Mouse (Mus musculus) forebrain, embryonic 16.5 days (tissue): ENCODE measurements around the gene Epn3. TPM values are rescaled to one million over a fixed set of nuclear protein-coding genes. Genes with fewer than 3 reads are reported as not detected.

Experiments used
- ATAC-seq: fragments of 200-750 bp; cut with Nextera tagmentation; 2 replicates; pipeline ENCODE4 v1.8.0; 2017; ENCODE audit warnings: mild to moderate bottlenecking, moderate library complexity
- H3K27ac ChIP-seq: fragments of 300-500 bp; sonication (generic); 2 replicates; pipeline ENCODE4 v1.5.1; 2014; ENCODE audit warnings: low read length, control low read depth
- H3K27me3 ChIP-seq: fragments of 300-500 bp; sonication (generic); replicated peaks from 2 replicates; pipeline ENCODE4 v1.6.1; 2014; ENCODE audit warnings: low read length; ENCODE audit not compliant: control insufficient read depth, insufficient read depth
- H3K36me3 ChIP-seq: fragments of 300-500 bp; sonication (generic); 2 replicates; pipeline ENCODE4 v1.6.1; 2014; ENCODE audit not compliant: control insufficient read depth, insufficient read depth
- H3K4me1 ChIP-seq: fragments of 300-500 bp; sonication (generic); replicated peaks from 2 replicates; pipeline ENCODE4 v1.6.1; 2014; ENCODE audit warnings: low read length; ENCODE audit not compliant: control insufficient read depth, insufficient read depth
- H3K4me2 ChIP-seq: fragments of 300-500 bp; sonication (generic); 2 replicates; pipeline ENCODE4 v1.6.1; 2014; ENCODE audit warnings: mild to moderate bottlenecking, low read length, control low read depth
- H3K4me3 ChIP-seq: fragments of 300-500 bp; sonication (generic); replicated peaks from 2 replicates; pipeline ENCODE4 v1.5.1; 2014; ENCODE audit warnings: mild to moderate bottlenecking, low read length, control low read depth
- H3K9ac ChIP-seq: fragments of 300-500 bp; sonication (generic); replicated peaks from 2 replicates; pipeline ENCODE4 v1.6.1; 2014; ENCODE audit warnings: low read depth, low read length, control low read depth
- H3K9me3 ChIP-seq: fragments of 300-500 bp; sonication (generic); 2 replicates; pipeline ENCODE4 v1.6.1; 2016; ENCODE audit warnings: low read length; ENCODE audit not compliant: control insufficient read depth
- WGBS: fragments of 180-500 bp; shearing (Covaris S2); extraction: QIAGEN DNeasy Blood & Tissue Kit; methylation state at CpG from one replicate; pipeline ENCODE4 v1.1.7; 2014; 5-methylcytosine and 5-hydroxymethylcytosine counted together
- polyA plus RNA-seq: library from polyadenylated mRNA; unstranded; fragments of >200 nt; fragmentation: Nextera tagmentation; extraction: Ambion mirVana; gene quantifications from 2 replicates; pipeline ENCODE4 v1.2.1, GENCODE M21; 2015

The Epn3 gene
- polyA plus RNA-seq, 1 experiment from 2014 or later: 0.35 TPM

DNA sequence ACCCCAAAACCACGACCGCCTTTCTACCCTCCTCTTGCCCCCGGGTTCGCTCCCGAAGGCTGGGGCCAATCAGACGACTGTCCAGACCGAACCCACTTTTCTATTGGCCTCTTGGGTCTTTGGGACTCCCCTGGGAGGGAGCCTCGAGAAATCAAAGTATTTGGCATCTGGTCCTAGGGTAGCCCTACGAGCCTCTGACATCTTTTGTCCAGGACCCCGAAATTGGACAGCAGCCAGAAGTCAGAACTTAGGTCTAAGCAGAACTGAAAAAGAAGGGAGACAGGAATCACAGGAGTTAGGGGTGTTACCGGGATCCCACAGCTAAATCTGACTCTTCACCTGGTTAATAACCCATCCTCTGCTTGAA, 25.2 kb downstream of the Epn3 start:
- H3K4me3 ChIP-seq: peak overlapping the region; percentile 74
- WGBS: 2% methylated on average over 11 of the region's 11 CpGs
- H3K4me2 ChIP-seq: peak overlapping the region; percentile 95
- peaks cover 53% of the 10 kb centered on the region for H3K4me1 ChIP-seq
- no peaks in the 10 kb centered on the region for H3K9me3 ChIP-seq
- H3K9ac ChIP-seq: peak overlapping the region; percentile 75
- H3K27me3 ChIP-seq: peaks cover 10% of the 10 kb centered on the region
- H3K27ac ChIP-seq: no peak overlapping the region; the same call in none of the 2 replicates
- H3K36me3 ChIP-seq: no peaks in the 10 kb centered on the region
- 0 out of 2 replicates have a peak, but pooled peaks have one; percentile 5 for ATAC-seq

DNA sequence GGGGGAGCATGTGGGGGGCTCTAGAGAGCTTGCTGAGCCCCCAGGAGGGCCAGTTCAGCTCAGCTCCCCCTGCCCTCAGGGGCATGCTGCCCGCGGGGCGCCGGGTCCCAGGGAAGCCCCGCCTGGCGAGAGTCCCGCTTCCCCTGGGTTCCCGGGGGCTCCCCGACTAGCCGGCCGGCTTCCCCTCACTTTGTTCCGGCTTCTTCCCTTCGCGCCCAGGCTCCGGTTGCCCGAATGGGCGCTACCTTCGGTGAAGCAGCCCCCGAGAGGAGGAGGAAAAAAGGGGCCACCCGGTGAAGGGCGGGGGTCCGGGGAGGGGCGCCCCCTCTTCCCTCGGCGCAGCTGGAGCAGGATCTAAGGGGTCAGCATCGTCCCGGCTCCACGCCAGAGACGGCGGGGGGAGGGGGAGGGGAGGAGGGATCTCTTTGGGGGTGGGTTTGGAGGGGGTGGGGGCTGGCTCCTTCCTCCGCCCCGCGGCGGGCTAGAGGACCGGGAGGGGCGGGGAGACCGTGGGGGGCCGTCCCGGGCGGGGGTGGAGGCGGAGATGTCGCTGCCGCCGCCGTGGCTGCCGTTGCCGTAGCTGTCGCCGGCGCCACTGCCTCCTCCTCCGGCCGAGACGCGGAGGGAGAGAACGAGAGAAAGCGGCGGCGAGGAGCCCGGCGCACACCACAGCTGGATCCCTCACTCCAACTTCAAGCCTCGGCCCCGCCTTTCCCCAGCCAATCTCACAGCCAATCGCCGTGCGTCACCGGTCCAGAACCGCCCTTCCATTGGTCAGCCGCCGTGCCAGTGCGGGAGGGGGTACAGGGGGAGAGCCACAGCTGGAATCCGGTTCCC, 25.8 kb downstream of the Epn3 start, which contains the start of gene Cacna1g:
TSS of gene Cacna1g (minus strand) at position 492 of the 837 bp plus-strand sequence.
- H3K4me2 ChIP-seq: peak within 1 kb of the TSS; percentile 95
- peak within 1 kb of the TSS; percentile 75 for H3K9ac ChIP-seq
- WGBS: under 1% methylated on average over 30 of the region's 71 CpGs
- ATAC-seq: peak; percentile 88
- peaks cover 59% of the 10 kb centered on the region for H3K4me1 ChIP-seq
- H3K36me3 ChIP-seq: no peaks in the 10 kb centered on the region
- H3K27me3 ChIP-seq: peaks cover 10% of the 10 kb centered on the region
- peak within 1 kb of the TSS; percentile 74 for H3K4me3 ChIP-seq
- H3K9me3 ChIP-seq: no peaks in the 10 kb centered on the region
- H3K27ac ChIP-seq: peak within 1 kb of the TSS; percentile 57

DNA sequence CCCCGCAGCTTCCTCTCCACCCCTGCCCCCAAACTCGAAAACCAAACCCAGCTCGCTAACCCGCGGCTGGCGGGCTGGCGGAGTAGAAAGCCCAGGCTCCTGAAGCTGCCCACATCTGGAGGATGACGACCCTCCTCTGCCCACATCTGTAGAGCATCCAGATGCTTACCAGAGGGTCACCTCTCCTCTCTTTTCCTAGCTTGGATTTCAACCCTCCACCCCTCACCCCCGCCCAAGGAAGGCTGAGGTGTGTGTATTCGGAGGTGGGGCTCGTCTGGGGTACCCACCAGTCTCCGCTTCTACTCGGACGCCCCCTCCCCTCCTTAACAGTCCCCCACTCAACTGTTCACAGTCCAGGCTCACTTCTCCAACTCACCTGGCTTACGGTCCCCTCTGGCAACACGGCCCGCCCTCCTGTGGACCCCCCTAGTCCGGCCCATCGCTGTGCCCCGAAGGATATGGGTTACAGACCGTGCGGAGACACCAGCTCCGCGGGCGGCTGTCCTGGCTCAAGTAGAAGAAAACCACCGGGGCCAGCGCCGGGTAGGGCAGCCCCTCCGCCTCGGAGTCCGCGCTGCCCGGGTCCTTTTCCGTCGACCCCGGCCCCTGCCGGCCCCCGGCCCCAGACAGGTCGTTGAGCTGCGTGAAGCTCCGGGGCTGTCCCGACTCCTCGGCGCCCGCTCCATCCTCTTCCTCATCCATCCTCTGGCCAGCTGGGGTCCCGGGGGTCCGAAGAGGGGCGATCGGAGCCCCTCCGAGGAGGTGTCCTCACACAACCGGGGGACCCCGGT, 26.7 kb downstream of the Epn3 start:
- H3K4me1 ChIP-seq: peaks cover 67% of the 10 kb centered on the region
- H3K4me3 ChIP-seq: peak overlapping the region; percentile 74
- H3K4me2 ChIP-seq: peak overlapping the region; percentile 95
- H3K9ac ChIP-seq: peak overlapping the region; percentile 75
- H3K36me3 ChIP-seq: no peaks in the 10 kb centered on the region
- no peak for ATAC-seq
- H3K9me3 ChIP-seq: no peaks in the 10 kb centered on the region
- peaks cover 10% of the 10 kb centered on the region for H3K27me3 ChIP-seq
- H3K27ac ChIP-seq: peak overlapping the region; percentile 57
- 1% methylated on average over 52 of the region's 52 CpGs for WGBS

DNA sequence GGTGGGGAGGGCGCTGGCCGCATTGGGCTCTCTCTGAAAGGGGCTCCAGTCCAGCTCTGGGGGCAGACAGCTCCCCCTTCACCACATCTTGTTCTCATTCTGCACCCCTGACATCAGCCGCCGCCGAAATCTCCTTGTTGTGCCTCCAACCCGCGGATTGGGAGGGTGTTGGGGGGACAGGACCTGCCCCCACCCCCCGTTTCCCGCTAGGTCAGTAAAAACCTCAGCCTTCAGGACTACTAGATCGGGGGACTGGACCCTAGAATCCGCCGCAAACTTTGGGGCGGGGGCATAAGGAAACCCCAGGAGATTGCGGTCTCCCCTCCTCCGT, 27.2 kb downstream of the Epn3 start:
- H3K4me2 ChIP-seq: peak overlapping the region; percentile 95
- ATAC-seq: no peak
- H3K9me3 ChIP-seq: no peaks in the 10 kb centered on the region
- peaks cover 71% of the 10 kb centered on the region for H3K4me1 ChIP-seq
- H3K27ac ChIP-seq: peak overlapping the region; percentile 37
- peak overlapping the region; percentile 74 for H3K4me3 ChIP-seq
- peak overlapping the region; percentile 75 for H3K9ac ChIP-seq
- H3K36me3 ChIP-seq: no peaks in the 10 kb centered on the region
- under 1% methylated on average over 15 of the region's 15 CpGs for WGBS
- H3K27me3 ChIP-seq: peaks cover 10% of the 10 kb centered on the region

DNA sequence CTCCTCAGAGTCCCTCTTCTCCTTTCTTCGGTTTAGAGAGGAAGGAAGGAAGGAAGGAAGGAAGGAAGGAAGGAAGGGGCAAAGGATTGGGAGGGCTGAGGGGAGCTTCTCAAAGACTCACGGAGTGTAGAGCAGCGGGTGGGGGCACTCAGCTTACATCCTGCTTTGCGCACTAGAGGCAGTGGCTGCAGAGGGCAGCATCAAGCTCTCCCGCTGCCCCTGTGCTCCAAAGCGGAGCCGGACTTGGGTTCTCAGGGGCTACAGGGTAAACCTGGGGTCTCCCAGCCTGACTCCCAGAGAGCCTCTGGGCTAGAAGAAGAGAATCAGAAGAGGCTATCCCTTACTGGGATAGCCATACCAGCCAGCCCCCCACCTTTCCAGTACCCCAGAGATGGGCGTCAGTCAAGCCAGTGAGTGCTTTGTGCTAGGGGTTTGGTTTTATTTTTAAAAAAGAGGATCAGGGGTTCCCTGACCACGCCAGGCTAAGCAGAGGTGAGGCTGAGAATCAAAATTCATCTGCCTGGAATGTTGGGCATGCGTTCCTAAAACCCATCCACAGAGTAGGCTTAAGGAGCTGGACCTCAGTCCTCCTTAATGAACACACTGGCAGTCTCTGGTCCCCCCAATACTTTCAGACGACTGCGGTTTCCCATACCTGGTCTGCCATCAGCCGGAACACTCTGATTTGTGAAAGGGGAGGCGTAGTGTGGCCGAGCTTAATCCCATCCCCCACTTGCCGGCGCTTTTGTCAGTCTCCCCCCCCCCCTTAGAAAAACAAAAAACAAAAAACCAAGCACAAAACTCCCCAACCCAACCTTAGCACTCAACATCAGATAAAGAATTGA, 27.8 kb downstream of the Epn3 start:
- Histone ChIP-seq H3K4me3 (peak overlapping the region; percentile 74), H3K27me3 (peaks cover 10% of the 10 kb centered on the region), H3K4me2 (peak overlapping the region; percentile 95), H3K27ac (peak overlapping the region; percentile 37), H3K36me3 (no peaks in the 10 kb centered on the region), H3K9me3 (no peaks in the 10 kb centered on the region), H3K9ac (peak overlapping the region; percentile 75), H3K4me1 (peaks cover 71% of the 10 kb centered on the region)
- WGBS: 12% methylated on average over 17 of the region's 17 CpGs
- ATAC-seq: no peak

DNA sequence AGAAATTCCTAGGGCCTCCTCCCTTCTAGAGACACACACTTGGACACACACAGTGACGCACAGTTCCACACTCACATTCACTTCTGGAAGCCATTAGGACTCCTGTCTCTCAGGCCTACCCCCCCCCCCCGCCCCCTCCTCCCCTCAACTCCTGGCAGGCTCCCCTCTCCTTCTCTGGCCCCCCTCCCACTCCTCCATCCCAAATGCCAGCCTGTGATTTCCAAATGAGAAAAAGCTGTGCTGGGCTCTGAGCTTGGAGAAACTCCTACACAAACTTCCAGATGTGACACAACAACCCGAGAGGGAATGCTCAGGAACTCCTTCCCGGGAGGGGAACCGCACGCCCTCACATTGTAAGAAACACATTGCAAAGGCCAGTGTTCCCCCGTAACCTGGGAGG, 29.4 kb downstream of the Epn3 start:
- peaks cover 5% of the 10 kb centered on the region for H3K27me3 ChIP-seq
- no peak overlapping the region for H3K27ac ChIP-seq
- peak overlapping the region; percentile 95 for H3K4me2 ChIP-seq
- 42% methylated on average over 6 of the region's 7 CpGs for WGBS
- no peak overlapping the region for H3K9ac ChIP-seq
- H3K4me3 ChIP-seq: no peak overlapping the region
- no peaks in the 10 kb centered on the region for H3K36me3 ChIP-seq
- H3K4me1 ChIP-seq: peaks cover 68% of the 10 kb centered on the region
- no peak for ATAC-seq
- H3K9me3 ChIP-seq: no peaks in the 10 kb centered on the region

DNA sequence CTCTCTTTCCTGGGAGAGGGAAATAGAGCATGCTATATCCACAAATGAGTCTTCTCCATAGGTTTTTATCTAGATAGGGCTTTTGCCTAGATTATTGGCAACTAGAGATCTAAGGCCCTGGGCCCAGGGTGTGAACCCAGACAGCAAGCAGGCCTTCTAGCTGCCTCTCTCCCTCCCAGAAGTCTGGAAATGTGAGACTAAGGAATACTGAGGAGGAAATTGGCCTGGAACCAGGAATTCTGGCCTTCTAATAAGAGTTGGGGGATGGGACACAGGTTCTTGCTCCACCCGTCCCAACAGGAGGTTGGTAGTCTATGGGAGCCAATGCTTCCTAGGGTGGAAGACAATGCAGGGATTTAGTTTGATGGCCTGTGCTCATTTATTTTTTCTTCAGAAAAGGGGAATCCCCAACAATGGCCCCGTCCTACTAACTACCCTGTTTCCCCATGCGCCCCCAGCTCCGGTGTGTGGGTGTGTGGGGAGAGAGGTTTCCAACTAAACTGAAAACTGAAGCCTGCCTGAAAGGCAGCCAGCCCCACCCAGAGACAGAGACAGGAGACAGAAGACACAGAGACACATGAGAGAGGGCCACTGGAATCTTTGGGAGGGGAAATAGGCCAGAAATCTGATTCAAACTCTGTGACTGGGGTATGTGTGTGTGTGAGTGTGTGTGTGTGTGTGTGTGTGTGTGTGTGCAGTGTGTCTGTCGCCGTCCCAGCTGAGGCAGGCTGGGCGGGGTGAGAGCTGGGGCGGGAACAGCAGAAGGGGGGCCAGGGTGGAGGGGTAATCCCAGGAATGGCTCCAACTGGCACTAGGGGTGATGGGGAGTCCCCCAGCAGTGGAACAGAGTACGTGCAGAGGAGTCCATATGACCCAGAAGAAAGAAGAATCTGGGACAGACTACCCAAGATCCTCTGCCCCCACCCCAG, 30.4 kb downstream of the Epn3 start:
- Histone ChIP-seq H3K27ac (peak overlapping the region; percentile 92), H3K4me3 (no peak overlapping the region), H3K36me3 (no peaks in the 10 kb centered on the region), H3K9ac (peak overlapping the region; percentile 20; the same call in 1 of the 2 replicates), H3K27me3 (peaks cover under 1% of the 10 kb centered on the region), H3K4me2 (peak overlapping the region; percentile 41), H3K4me1 (peaks cover 72% of the 10 kb centered on the region), H3K9me3 (no peaks in the 10 kb centered on the region)
- ATAC-seq: no peak
- 8% methylated on average over 9 of the region's 9 CpGs for WGBS

DNA sequence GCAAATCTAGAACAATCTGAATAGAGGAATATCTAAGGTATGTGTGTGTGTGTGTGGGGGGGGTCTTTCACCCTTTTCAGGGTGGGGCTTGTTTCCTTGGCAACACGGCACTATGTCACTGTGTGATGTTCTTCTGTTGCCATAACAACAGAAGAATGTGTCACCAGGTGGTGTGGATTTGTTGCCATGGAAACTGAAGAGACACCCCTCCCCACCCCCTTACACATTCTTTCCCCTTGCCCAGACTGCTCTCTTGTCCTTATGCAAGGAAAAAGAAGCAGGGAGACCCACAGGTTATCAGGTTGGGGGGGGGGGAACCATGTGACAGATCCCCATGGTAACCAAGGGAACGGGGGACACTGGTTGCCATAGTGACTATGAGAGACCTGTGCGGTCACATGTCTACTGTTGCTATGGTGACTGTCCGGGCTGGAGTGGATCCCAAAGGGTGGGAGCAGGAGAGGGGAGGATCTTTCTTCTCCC, 31.2 kb downstream of the Epn3 start:
- Histone ChIP-seq H3K9me3 (no peaks in the 10 kb centered on the region), H3K4me1 (peaks cover 66% of the 10 kb centered on the region), H3K27ac (peak overlapping the region; percentile 92), H3K9ac (0 out of 2 replicates have a peak overlapping the region, but pooled peaks have one; percentile 19), H3K27me3 (no peaks in the 10 kb centered on the region), H3K36me3 (no peaks in the 10 kb centered on the region), H3K4me3 (no peak overlapping the region), H3K4me2 (peak overlapping the region; percentile 41)
- 1% methylated on average over 4 of the region's 4 CpGs for WGBS
- ATAC-seq: peak; percentile 88
